Comparison of ENCODE assay signal across 8 mouse cellular contexts in the genomic region with DNA sequence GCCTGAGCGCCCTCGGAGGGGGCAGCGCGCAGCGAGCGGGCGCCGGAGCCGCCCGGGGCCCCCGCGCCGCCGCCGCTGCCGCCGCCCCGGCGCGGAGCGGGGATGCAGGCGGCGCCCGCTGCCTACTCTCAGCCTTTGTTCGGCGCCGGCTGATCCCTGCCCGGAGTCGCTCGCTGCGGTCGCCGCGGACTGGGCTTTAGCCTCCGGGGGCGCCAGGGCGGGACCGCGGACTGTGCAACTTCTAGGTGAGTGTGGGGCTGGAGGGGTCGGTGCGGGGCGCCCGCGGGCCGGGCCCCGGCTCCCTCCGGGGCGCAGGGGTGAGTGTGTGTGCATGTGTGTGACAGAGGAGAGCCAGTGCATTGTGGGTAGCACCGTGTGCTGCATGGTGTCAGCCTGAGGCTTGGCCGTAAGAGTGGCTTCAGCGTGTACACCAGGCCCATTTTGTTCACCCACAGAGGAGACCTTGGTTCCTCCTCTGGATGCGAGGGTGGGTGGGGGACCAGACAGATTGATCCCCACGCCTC.
DNase-seq lines count a peak whose midpoint lies in the region; ATAC-seq and TF ChIP-seq lines count a peak whose summit lies in the region.

No protein-coding gene starts in this region.

- peak overlapping the region; percentile 51 for H3K9ac ChIP-seq in CH12.LX (ENCODE audit: insufficient read depth, low read depth)
- peak overlapping the region; percentile 82 for H3K9ac ChIP-seq in heart, postnatal 0 days (replicated peaks; ENCODE audit: low read depth, low read length)

- peak; percentile 75 for TF ChIP-seq POLR2A in CH12.LX (IDR thresholded peaks at IDR 0.05; ENCODE audit: low read depth, low read length)

- no peak; the same call in none of the 2 replicates for TF ChIP-seq RAD21 in CH12.LX (IDR thresholded peaks at IDR 0.05; ENCODE audit: low read depth, low read length)

- dilution Hi-C loops in CH12.LX (cut with MboI; ENCODE audit: extremely low pct_ligation_motif_present, extremely low pct_unique_long_range_greater_than_20kb, low sequenced_read_pairs) = no loop called here

- DNase-seq in A20 (ENCODE audit: low read depth, low spot score) = peak; percentile 74
- peak; percentile 71 for DNase-seq in CH12.LX (ENCODE audit: extremely low read depth)
- peak; percentile 72 for DNase-seq in embryo, embryonic 10.5 days (ENCODE audit: low spot score)
- DNase-seq in heart, postnatal 0 days (ENCODE audit: low spot score) = peak; percentile 47
- peak; percentile 69 to 73 for DNase-seq in layer of hippocampus, postnatal 36 days
- DNase-seq in right cerebral cortex, postnatal 36 days (ENCODE audit: low spot score in 2 of 2) = peak; percentile 61 to 67

- no peaks in the 10 kb centered on the region for H3K27me3 ChIP-seq in CH12.LX (replicated peaks)
- no peaks in the 10 kb centered on the region for H3K27me3 ChIP-seq in heart, postnatal 0 days (ENCODE audit: control insufficient read depth, insufficient read depth, low read length)
- H3K27me3 ChIP-seq in megakaryocyte, embryonic 14.5 days (replicated peaks) = peaks cover 8% of the 10 kb centered on the region

- H3K79me2 ChIP-seq in CH12.LX (replicated peaks; ENCODE audit: control insufficient read depth, extremely low read depth, insufficient read depth, poor library complexity, severe bottlenecking) = peaks cover 6% of the 10 kb centered on the region; the same call in 1 of the 2 replicates

- peak overlapping the region; percentile 14; the same call in 1 of the 2 replicates for H3K27ac ChIP-seq in CH12.LX (ENCODE audit: insufficient read depth, low read depth)
- H3K27ac ChIP-seq in heart, postnatal 0 days (ENCODE audit: low read depth) = peak overlapping the region; percentile 90

- WGBS in heart, postnatal 0 days = under 1% methylated on average over 36 of the region's 53 CpGs

- TF ChIP-seq EP300 in CH12.LX (IDR thresholded peaks at IDR 0.05; ENCODE audit: low read length) = no peak
- no peak for TF ChIP-seq EP300 in heart, postnatal 0 days (IDR thresholded peaks at IDR 0.05; ENCODE audit: low read depth)

- peaks cover 0 to 34% of the 10 kb centered on the region in 2 experiments for H3K36me3 ChIP-seq in CH12.LX (replicated peaks in 1 of 2; ENCODE audit: control insufficient read depth in 1 of 2, insufficient read depth in 1 of 2, low read length in 1 of 2)
- 0 out of 2 replicates have a peak, but pooled peaks cover 7% of the 10 kb centered on the region for H3K36me3 ChIP-seq in heart, postnatal 0 days (replicated peaks; ENCODE audit: control insufficient read depth, insufficient read depth, low read length)
- peaks cover 42% of the 10 kb centered on the region for H3K36me3 ChIP-seq in megakaryocyte, embryonic 14.5 days (replicated peaks; ENCODE audit: low read length)

- in situ Hi-C loops in CH12.LX (cut with MboI; ENCODE audit: low pct_ligation_motif_present, low pct_unique_long_range_greater_than_20kb, low sequenced_read_pairs) = loop anchor here (25.0 kb wide), 1 partner anchor 1121 kb away; a partner anchor contains a TSS

- peak; percentile 63 for ATAC-seq in heart, postnatal 0 days (ENCODE audit: insufficient read depth, low read depth)
- no peak for ATAC-seq in megakaryocyte-erythroid progenitor cell, adult 5-6 weeks (replicated peaks; ENCODE audit: low FRiP score, low TSS enrichment, poor library complexity, severe bottlenecking)

- peak overlapping the region; percentile 61 to 75 (median 75) for H3K4me3 ChIP-seq in CH12.LX (replicated peaks in 1 of 3; ENCODE audit: low read depth in 2 of 3, low read length in 2 of 3, poor library complexity in 1 of 3)
- H3K4me3 ChIP-seq in heart, postnatal 0 days (ENCODE audit: low read depth, low read length) = peak overlapping the region; percentile 81
- peak overlapping the region; percentile 93 for H3K4me3 ChIP-seq in megakaryocyte, embryonic 14.5 days (replicated peaks)

- H3K9me3 ChIP-seq in CH12.LX (replicated peaks; ENCODE audit: low read length) = no peaks in the 10 kb centered on the region
- no peaks in the 10 kb centered on the region for H3K9me3 ChIP-seq in heart, postnatal 0 days (replicated peaks; ENCODE audit: control insufficient read depth, low read length)
- H3K9me3 ChIP-seq in megakaryocyte, embryonic 14.5 days = no peaks in the 10 kb centered on the region

- H3K4me2 ChIP-seq in CH12.LX (ENCODE audit: insufficient read depth, low read depth, poor library complexity, severe bottlenecking) = peak overlapping the region; percentile 89
- peak overlapping the region; percentile 100 for H3K4me2 ChIP-seq in heart, postnatal 0 days (ENCODE audit: low read depth, low read length)

- TF ChIP-seq CTCF in CH12.LX (conservative IDR thresholded peaks at IDR 0.05 in 1 of 2, IDR thresholded peaks at IDR 0.05 in 1 of 2; ENCODE audit: low read depth in 2 of 2, low read length in 2 of 2) = peak in 1 of 2 experiments; percentile 34; a peak in 2 of 4 replicates
- TF ChIP-seq CTCF in heart, postnatal 0 days (IDR thresholded peaks at IDR 0.05; ENCODE audit: low read depth) = no peak

- H3K4me1 ChIP-seq in CH12.LX (ENCODE audit: control insufficient read depth in 1 of 2, insufficient read depth in 2 of 2) = peaks cover 17 to 49% of the 10 kb centered on the region in 2 experiments; a peak in 3 of 4 replicates
- peaks cover 66% of the 10 kb centered on the region for H3K4me1 ChIP-seq in heart, postnatal 0 days (ENCODE audit: control insufficient read depth, insufficient read depth)
- H3K4me1 ChIP-seq in megakaryocyte, embryonic 14.5 days = peaks cover 93% of the 10 kb centered on the region

TF ChIP-seq in CH12.LX, 34 proteins besides CTCF, POLR2A, EP300 and RAD21:
- no peak for TF ChIP-seq SMC3 (IDR thresholded peaks at IDR 0.05; ENCODE audit: low read depth, low read length)
- peak; percentile 66 for TF ChIP-seq TCF12 (IDR thresholded peaks at IDR 0.05; ENCODE audit: low read depth, low read length)
- no peak for TF ChIP-seq CHD1 (IDR thresholded peaks at IDR 0.05; ENCODE audit: low read depth, low read length)
- TF ChIP-seq KAT2A (IDR thresholded peaks at IDR 0.05; ENCODE audit: insufficient replicate concordance, low read length) = no peak
- no peak for TF ChIP-seq ELF1 (IDR thresholded peaks at IDR 0.05; ENCODE audit: low read depth, low read length)
- no peak for TF ChIP-seq ETS1 (conservative IDR thresholded peaks at IDR 0.05; ENCODE audit: low read depth, low read length)
- TF ChIP-seq SIN3A (IDR thresholded peaks at IDR 0.05; ENCODE audit: low read length) = peak; percentile 68; the same call in 1 of the 2 replicates
- peak; percentile 58 for TF ChIP-seq TBP (conservative IDR thresholded peaks at IDR 0.05; ENCODE audit: low read depth, low read length)
- TF ChIP-seq PAX5 (IDR thresholded peaks at IDR 0.05; ENCODE audit: low read length) = no peak
- peak; percentile 61 for TF ChIP-seq HCFC1 (IDR thresholded peaks at IDR 0.05; ENCODE audit: low read depth, low read length)
- peak; percentile 84; the same call in 1 of the 2 replicates for TF ChIP-seq MAX (IDR thresholded peaks at IDR 0.05; ENCODE audit: low read length)
- peak; percentile 86 for TF ChIP-seq MXI1 (IDR thresholded peaks at IDR 0.05; ENCODE audit: low read depth, low read length)
- no peak; the same call in 1 of the 2 replicates for TF ChIP-seq ZMIZ1 (IDR thresholded peaks at IDR 0.05; ENCODE audit: low read depth, low read length)
- TF ChIP-seq MAFK (IDR thresholded peaks at IDR 0.05; ENCODE audit: insufficient replicate concordance, low read length) = no peak
- TF ChIP-seq JUN (IDR thresholded peaks at IDR 0.05; ENCODE audit: insufficient read depth, low read depth, low read length) = no peak
- no peak for TF ChIP-seq E2F4 (IDR thresholded peaks at IDR 0.05; ENCODE audit: insufficient replicate concordance, low read depth, low read length)
- peak; percentile 53; the same call in 1 of the 2 replicates for TF ChIP-seq MEF2A (IDR thresholded peaks at IDR 0.05; ENCODE audit: borderline replicate concordance, low read depth, low read length)
- peak; percentile 46; the same call in 1 of the 2 replicates for TF ChIP-seq NELFE (IDR thresholded peaks at IDR 0.05; ENCODE audit: low read depth, low read length)
- TF ChIP-seq USF2 (conservative IDR thresholded peaks at IDR 0.05; ENCODE audit: low read depth, low read length) = no peak
- TF ChIP-seq MYC (IDR thresholded peaks at IDR 0.05; ENCODE audit: low read depth, low read length) = peak; percentile 91
- peak; percentile 41; the same call in 1 of the 2 replicates for TF ChIP-seq NRF1 (IDR thresholded peaks at IDR 0.05; ENCODE audit: low read depth, low read length)
- TF ChIP-seq CHD2 (IDR thresholded peaks at IDR 0.05; ENCODE audit: low read length) = no peak
- TF ChIP-seq POLR2AphosphoS2 (IDR thresholded peaks at IDR 0.05; ENCODE audit: low read depth, low read length) = no peak
- no peak for TF ChIP-seq UBTF (IDR thresholded peaks at IDR 0.05; ENCODE audit: low read depth, low read length)
TF ChIP-seq in CH12.LX: peak in this region for 10.
